Mouse (Mus musculus): ENCODE results near the gene Ybx1.

Ybx1 gene

GRCm38 (mm10) chr4:119294415-119295133, at the start of gene Ybx1:
Ybx1 (minus strand) TSS chr4:119294604.
- peak; percentile 99 for DNase-seq (ENCODE audit: low read depth, low spot score)

DNA sequence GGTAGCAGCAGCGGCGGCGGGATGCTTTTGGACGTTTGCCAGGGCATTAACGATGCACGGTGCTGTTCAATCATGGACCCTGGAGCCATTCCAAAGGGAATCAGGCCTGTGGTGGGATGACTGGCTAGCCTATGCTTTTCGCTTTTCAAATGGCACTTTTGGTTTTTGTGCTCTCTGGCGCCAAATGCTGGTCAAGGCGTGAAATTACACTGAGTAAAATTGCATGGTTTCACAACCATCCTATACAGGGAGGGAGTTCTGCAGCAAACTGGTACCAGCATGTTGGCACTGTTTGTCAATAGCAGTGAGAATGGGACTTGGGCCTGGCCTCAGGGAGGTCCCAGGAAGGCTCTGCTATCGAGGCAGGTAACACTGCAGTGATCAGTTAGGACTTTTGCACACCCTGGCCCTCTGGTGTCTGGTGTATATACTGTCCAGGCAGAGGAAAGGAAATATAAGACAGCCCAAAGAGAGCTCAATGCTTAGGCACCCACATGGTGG, 44.5 kb upstream of the Ybx1 start:
- peak; percentile 80 for DNase-seq (ENCODE audit: low read depth, low spot score)

GRCm38 (mm10) chr4:119338422-119338821, 44.0 kb upstream of the Ybx1 start:
- DNase-seq (ENCODE audit: low read depth, low spot score), result no peak

GRCm38 (mm10) chr4:119333487-119333886, 39.1 kb upstream of the Ybx1 start:
- no peak for DNase-seq (ENCODE audit: low read depth, low spot score)

GRCm38 (mm10) chr4:119320896-119321550, 26.6 kb upstream of the Ybx1 start:
- no peak for DNase-seq (ENCODE audit: low read depth, low spot score)

DNA sequence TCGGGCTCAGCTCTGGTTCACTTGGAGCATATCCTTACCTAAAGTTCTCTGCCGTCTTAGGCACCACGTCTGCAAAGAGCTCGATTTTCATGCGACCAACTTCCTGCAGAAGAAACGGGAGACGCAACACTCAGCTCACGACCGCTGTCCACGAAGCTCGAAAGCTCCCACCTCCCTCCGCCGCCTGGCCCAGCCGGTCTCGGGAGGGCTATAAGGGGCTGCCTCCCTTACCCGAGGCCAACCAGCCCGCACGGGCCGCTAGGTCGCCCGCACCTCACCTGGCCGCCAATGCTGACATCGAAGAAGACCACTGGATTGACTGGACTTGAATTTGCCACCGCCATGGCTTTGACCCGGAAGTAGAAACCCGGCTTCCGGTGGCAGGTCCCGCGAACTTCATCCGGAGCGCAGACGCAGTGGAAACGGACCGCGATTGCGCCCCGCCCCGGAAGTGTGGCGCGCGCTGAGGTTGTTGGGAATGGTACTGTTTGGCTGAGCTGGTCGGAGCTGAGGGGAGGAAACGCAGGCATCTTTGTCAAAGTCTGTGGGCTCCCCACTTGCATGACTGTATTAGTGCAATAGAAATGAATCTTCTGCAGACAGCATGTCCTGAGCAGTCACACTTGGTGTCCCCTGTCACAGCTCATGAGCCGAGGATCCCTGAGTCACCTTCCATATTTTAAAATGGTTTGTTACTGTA, 25.9 kb upstream of the Ybx1 start, which contains the start of gene Ppih:
TSS of gene Ppih (minus strand) at position 416 of the 700 bp plus-strand sequence.
- DNase-seq (ENCODE audit: low read depth, low spot score), result peak; percentile 97

DNA sequence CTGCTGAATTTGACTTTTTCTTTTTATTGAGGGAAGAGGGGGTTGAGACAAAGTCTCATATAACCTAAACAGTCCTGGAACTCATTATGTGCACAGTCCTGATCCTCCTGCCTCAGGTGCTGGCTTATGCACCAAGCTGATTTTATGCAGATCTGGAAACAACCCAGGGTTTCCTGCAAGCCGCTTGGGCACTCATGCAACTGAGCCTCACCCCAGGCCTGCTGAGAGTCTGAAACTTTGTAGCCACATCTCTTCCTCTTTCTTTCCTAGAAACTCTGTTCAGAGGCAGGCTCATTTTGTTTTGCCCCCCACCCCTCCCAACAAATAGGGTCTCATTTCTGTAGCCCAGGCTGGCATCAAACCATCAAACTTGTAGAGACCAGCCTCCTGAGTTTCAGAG, 19.4 kb upstream of the Ybx1 start:
- DNase-seq (ENCODE audit: low read depth, low spot score), result no peak

- no peak for DNase-seq (ENCODE audit: low read depth, low spot score)
Measured at GRCm38 (mm10) chr4:119305418-119305817, 11.0 kb upstream of the Ybx1 start.

DNA sequence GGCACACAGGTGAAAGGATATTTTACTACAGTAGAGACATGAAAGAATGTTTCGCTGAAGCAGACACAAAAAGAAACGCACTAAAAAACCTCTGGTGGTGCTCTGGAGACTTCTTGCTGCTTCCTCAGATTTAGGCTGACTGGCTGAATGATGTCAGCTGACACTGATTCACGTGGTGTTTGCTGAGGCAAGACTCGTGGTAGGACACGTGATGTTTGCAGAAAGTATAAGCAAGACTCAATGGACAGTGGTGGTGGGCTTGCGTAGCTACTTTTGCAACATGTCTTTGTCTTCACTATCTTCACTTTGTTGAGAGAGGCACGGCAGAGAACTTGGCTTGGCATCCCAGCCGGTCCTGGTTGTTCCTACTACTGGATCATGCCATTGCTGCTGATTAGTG, 8.9 kb upstream of the Ybx1 start:
- no peak for DNase-seq (ENCODE audit: low read depth, low spot score)

DNA sequence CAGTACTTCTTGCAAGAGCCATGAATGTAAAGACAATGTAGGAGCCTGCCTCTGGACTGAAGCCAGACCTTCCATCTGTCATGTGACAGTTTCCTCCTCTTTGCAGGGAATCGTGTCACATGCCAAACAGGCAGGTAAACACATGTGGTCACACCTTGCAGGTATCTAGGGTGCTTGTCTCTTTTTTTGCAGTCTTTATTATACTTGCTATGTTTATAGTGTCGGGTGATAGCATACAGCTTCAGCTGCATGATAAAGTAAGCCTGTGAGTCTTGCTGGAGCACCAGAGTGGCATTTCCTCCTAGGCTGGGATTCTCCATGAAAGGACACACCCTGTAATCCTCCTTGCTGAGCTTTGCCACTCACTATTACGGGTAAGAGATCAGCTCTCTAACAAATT, 7.4 kb upstream of the Ybx1 start:
- no peak for DNase-seq (ENCODE audit: low read depth, low spot score)

GRCm38 (mm10) chr4:119300761-119301160, 6.4 kb upstream of the Ybx1 start:
- no peak for DNase-seq (ENCODE audit: low read depth, low spot score)

DNA sequence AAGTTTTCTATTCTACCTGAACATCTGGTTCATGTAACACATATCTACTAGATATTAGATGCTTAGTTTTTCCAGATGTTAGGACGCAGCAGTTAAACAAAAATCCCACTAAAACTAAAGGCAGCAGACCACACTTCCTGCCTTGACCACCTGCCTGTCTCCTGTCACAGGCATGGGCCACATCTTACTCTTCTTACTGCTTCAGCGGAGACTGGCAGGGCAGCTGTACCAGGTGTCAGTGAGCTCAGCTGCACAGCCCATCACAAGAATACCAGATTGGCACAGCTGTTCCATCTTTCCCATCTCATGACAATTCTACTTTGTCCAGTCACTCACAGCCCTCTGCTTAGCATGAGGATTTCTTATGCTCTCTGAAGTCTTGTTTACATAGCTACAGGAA, 3.0 kb upstream of the Ybx1 start:
- DNase-seq (ENCODE audit: low read depth, low spot score), result no peak

DNA sequence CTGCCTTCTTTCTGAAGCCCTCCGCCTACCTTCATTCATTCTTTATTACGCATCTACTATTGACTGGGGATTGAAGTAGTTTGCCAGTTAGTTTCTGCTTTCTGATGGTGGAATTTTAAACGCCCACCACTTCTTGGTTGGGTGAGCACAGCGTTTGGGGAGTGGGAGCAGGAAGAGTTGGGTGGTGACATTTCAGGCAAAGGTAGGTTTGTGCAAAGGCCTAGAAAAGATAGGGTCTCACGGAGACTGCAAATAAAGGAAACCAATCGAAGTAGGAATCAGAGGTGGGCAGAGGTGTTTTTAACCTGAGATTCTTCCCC, 690 bp upstream of the Ybx1 start:
- no peak for DNase-seq (ENCODE audit: low read depth, low spot score)

DNA sequence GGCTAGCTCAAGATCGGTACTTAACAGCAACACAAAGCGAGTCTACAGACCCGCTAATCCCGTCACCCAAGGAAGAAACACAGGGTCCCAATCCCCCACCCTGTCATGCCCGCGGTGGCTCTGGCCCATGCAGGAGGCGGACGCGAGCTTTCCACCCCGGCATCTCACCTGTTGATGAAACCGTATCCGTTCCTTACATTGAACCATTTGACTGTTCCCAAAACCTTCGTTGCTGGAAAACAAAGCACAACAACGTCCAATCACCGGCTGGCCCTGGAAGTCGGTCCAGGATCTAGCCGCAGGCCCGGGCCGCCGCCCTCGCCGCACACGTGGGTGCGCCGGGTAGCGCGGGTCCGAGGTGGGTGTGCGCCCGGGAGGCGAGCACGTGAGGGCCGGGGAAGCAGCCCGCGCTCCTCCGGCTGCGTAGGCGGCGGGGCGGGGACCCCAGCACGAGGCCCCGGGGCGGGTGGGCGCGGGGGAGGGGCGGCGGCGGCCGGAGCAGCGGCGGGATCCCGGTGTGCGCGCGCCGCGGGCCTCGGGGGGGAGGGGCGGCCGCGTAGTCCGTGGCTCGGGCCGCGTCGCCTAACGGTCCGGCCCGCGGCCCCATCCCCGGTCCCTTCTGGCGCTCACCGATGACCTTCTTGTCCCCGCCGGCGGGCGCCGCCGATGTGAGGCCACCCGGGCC, 688 bp downstream of the Ybx1 start:
- DNase-seq (ENCODE audit: low read depth, low spot score), result peak; percentile 71

DNA sequence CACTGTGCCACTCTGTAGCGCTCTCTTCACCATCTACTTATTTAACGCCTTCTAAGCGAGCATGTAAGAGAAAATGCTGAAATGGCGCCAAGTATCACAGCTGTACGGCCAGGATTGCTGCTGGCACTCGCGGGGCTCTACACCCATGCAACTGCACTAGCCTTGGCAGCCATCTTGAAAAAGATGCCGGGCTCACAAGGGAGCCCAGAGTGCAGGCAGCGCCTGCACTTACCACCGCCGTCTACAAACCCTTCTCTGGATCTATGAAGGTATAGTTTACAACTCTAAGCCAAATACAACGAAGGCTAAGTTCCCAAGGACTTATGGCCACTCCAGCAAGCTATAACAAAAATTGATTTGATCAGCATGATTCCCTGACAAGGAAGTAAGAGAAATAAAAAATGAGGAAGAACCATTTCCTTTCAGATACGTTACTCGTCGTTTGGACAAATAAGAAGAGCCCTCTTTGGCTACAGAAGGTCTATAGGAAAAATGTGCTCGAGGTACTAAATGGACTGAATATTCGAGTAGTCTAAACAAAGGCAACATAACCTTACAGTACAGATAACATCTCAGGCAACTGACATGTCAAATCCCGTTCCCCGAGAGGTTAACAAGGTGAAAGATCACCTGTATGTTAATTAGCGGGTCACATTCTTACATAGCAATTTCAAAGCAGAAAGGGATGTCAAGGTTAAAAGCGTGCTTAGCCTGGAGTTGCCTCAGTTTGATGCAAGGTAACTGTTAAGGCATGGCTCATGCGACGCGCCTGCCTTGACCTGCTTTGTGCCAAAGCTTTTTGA, 1.4 kb downstream of the Ybx1 start:
- DNase-seq (ENCODE audit: low read depth, low spot score), result peak; percentile 78

- DNase-seq (ENCODE audit: low read depth, low spot score), result peak; percentile 51
Measured at GRCm38 (mm10) chr4:119291921-119292320, 2.5 kb downstream of the Ybx1 start.

DNA sequence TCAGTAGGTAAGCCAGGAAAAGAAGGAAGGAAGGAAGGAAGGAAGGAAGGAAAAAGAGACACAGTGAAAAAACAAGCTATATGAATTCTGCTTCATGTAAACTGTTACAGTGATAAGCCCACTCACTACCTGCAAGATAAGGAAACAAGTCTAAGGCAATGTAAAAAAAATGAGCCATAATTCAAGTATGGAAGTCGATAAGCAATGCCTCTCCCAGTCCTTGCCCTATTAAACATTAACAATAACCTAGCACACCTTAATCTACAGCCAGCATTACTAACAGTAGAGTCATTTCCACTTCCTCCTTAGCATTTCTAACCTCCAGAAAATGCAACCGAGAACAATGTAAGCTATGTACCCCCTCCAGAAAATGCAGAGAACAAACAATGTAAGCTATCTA, 9.1 kb downstream of the Ybx1 start:
- no peak for DNase-seq (ENCODE audit: low read depth, low spot score)

- DNase-seq (ENCODE audit: low read depth, low spot score), result no peak
Measured at GRCm38 (mm10) chr4:119284861-119285260, 9.5 kb downstream of the Ybx1 start.

GRCm38 (mm10) chr4:119278784-119279183, 15.6 kb downstream of the Ybx1 start:
- peak; percentile 62 for DNase-seq (ENCODE audit: low read depth, low spot score)

- DNase-seq (ENCODE audit: low read depth, low spot score), result no peak
Measured at GRCm38 (mm10) chr4:119275726-119276125, 18.7 kb downstream of the Ybx1 start.

DNA sequence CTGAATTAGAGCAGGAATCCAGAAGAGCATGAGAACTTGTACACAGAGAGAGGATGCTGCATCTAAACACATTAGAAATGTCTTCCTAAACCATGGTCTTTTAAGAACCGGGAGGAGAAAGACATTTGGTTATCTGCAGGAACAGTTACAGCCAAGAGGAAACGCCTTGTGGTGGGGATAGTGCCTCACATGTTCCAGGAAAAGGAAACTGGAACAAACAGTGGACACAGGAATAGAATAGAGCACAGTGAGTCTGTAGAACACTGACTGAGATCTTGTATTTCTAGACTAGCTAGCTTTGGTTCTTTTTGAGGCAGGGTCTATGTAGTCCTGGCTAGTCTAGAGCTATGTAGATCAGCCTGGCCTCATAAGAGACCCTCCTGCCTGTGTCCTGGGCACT, 19.2 kb downstream of the Ybx1 start:
- no peak for DNase-seq (ENCODE audit: low read depth, low spot score)

All from ZHBTc4 (cell line).